Mouse (Mus musculus) 3134 (cell line): ENCODE measurements at regions not wholly inside any gene's neighbourhood (a gene's known extent, or its start where the extent isn't known, plus 50 kb on each side); places are given as distances from the start of the nearest gene placed in this dataset.
A peak's percentile ranks its signal among the peaks of the same experiment; 100 is the strongest.

ENCODE experiments used
- DNase-seq: peaks from one replicate; pipeline ENCODE4 v3.0.0-alpha.2; 2011; ENCODE audit warnings: low spot score; ENCODE audit not compliant: insufficient read length; ENCODE audit errors: extremely low read depth

DNA sequence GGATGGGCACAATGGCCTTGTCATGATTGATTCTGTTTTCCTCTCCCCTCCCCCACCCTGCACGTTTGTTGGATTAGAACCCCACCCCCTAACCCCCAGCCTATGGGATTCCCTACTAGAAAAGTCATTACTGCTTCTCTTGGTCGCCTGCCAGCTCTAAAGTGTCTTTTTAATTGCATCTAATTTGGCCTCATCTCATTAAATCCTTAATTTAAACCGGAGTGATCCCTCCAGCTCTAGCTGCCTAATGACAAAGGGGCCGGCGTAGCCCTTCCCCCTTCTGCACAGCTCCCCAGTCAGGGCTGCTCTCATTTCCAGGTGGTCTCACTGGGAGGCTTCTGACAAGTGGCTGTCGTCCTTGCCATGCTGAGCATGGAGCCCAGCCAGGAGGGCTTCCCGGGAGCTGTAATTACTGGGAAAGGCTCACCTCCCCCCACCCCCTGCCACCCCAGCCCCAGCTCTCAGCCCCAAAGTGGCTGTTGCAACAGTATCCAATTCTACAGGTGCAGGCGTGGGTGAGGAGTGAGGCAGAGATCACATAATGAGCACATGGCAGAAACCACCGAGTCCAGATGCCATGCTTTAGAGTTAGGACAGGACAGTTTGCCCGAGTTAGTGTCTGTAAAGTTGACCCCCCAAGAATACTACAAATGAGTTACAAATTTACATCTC is 84.8 kb upstream of the Aldh1b1 start:
- DNase-seq, result no peak

GRCm38 (mm10) chr4:45713046-45713706 is 85.6 kb upstream of the Aldh1b1 start:
- DNase-seq, result no peak

GRCm38 (mm10) chr4:45703997-45704396 is 94.8 kb upstream of the Aldh1b1 start:
- no peak for DNase-seq

DNA sequence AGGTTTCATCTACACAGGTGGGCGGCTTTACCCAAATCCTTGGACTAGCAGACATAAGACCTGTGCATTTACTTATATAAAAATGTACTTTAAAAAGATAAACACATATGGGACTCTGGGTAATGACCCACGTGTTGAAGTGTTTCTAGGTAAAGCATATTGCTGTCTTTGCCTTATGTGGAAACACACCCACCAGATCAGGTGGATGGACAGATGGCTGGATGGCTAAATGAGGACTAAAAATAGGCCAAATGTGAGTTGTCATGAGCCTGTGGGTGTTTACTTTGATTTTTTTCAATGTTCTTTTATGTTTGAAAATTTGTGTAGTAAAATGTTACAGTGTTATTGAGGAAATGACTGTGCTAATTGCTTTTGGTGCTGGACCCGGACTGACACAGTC is 99.2 kb upstream of the Aldh1b1 start:
- no peak for DNase-seq

- DNase-seq, result no peak
Observed at GRCm38 (mm10) chr4:45695239-45695638, 103.6 kb upstream of the Aldh1b1 start.

GRCm38 (mm10) chr4:45689991-45690916 is 108.6 kb upstream of the Aldh1b1 start:
- DNase-seq, result no peak

DNA sequence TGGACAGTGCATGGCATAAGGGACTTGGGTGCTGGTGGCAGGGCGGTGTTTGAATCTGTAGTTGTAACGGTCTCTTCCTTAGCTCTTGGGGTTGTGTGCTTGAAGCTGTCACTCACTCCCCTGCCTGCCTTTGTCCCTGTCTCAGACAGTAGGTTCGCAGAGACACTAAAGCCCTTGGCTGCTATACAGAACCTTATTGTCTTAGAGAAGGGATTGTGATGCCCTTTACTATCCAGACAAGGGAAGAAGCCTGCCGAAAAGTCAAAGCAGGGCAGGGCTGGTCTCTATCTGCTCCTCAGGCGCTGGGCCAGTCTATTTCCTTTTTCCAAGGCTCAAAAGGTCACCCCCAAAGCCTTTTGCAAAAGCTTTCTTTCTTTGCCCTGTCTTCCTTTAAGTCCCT is 109.2 kb upstream of the Aldh1b1 start:
- no peak for DNase-seq

- DNase-seq, result peak; percentile 55
Observed at GRCm38 (mm10) chr4:45688233-45688632, 110.6 kb upstream of the Aldh1b1 start.

GRCm38 (mm10) chr4:45685031-45685430 is 113.8 kb upstream of the Aldh1b1 start:
- DNase-seq, result no peak

DNA sequence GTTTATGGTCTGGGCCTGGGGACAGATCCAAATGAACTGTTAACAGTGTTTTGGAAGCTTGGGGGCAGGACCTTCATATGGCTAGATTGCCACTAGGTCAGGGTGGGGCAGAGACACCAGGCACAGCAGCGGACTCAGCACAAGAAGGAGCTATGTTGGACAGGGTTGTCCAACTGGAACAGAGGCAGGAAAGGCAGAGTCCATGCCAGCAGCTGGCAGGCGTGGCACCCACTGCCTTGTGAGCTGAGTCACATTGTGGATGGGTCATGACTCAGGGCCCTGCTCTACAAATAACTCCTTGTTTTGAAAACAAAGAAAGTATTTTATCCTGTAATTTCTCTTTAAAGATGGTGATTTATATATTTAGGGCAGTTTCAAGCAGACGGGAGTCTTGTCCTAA is 115.6 kb upstream of the Aldh1b1 start:
- peak; percentile 78 for DNase-seq

- DNase-seq, result no peak
Observed at GRCm38 (mm10) chr4:45682746-45683145, 116.1 kb upstream of the Aldh1b1 start.

- no peak for DNase-seq
Observed at GRCm38 (mm10) chr4:45676137-45676536, 122.7 kb upstream of the Aldh1b1 start.

GRCm38 (mm10) chr4:45674291-45674690 is 124.5 kb upstream of the Aldh1b1 start:
- DNase-seq, result no peak

GRCm38 (mm10) chr4:45673081-45673819 is 125.6 kb upstream of the Aldh1b1 start:
- no peak for DNase-seq

DNA sequence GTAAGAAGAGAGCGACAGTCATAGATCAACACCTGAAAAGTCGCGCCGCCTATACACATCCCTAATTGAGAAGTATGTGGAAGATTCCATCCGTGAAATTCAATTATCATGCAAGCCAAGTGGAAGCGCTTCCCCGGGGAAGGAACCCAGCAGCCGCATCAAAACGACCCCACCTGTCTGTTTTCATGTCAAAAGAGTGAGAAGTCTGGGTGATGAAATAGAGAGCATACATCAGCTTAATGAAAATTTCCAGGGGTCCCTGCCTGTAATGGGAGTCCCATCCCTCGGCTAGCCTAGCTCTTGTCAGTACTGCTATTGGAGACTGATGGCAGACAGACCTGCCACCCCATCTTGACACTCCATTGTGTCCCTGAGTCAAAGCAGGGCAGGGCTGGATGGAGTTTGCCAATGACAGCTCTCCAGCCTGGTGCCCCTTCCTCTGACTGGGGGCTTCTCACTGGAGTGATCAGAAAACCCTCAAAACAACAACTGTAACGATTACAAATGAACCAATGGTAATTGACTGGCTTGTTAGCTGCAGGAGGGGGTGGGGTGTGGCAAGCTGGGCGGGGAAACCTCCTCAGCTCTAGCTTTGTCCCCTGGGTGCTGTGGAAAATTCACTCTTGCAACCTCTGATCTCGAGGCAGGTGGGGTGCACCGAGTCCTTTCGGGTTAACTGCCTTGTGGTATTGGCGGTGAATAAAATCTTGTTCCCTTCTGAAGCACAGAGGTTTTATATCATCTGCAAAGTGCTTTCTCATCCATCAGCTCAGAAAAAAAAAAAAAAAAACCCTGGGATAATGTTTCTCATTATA is 126.4 kb upstream of the Aldh1b1 start:
- no peak for DNase-seq

DNA sequence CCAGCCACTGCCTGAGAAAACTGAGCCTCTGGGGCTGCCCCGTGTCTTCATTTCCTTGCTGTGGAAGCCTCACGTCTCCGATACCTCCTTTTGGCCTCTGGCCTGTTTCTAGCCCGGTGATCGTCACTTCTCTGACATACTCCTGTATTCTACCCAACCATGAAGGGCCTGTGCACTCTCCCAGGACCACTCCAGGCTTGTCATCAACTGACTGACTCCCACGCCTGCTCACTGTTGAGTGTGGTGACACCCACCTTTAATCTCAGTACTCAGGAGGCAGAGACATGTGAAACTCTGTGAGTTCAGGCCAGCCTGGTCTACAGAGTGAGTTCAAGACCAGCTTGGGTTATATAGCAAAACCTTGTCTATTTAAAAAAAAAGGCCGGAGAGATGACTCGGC is 132.1 kb upstream of the Shb start:
- DNase-seq, result no peak

- no peak for DNase-seq
Observed at GRCm38 (mm10) chr4:45657350-45657978, 125.2 kb upstream of the Shb start.

- no peak for DNase-seq
Observed at GRCm38 (mm10) chr4:45655780-45656179, 123.5 kb upstream of the Shb start.

GRCm38 (mm10) chr4:45654804-45655155 is 122.5 kb upstream of the Shb start:
- DNase-seq, result no peak
